Mouse (Mus musculus) layer of hippocampus, adult 11-12 months (tissue): ENCODE measurements around the gene Otud7a.
A peak's percentile ranks its signal among the peaks of the same experiment; 100 is the strongest.
"Not testable (repeated sequence)": the region's sequence is repeated elsewhere in the genome, so short reads cannot be mapped to it uniquely, and the experiment has no call there.

Experiments
- DNase-seq: peaks from one replicate; pipeline ENCODE4 v3.0.0; 2022; ENCODE audit warnings: low spot score

Gene Otud7a

DNA sequence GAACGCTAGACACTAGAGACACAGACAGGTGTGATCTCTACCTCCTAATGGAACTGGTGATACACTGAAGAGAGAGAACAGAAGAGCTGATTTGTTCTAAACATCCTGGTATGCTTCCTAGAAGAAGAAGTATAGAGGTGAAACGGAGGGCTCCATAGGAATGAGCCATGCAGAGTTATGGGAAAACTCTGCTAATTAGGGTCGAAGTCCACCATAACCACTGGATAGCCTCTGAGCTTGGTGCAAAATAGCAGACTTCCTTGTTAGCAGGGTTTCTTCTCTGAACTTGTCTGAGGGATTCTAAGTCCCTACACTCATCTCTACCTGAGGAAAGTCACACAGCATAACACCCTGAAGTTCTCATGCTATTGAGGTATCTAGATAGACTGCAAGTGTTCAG lies 114.4 kb downstream of the Otud7a start:
- DNase-seq, result no peak

DNA sequence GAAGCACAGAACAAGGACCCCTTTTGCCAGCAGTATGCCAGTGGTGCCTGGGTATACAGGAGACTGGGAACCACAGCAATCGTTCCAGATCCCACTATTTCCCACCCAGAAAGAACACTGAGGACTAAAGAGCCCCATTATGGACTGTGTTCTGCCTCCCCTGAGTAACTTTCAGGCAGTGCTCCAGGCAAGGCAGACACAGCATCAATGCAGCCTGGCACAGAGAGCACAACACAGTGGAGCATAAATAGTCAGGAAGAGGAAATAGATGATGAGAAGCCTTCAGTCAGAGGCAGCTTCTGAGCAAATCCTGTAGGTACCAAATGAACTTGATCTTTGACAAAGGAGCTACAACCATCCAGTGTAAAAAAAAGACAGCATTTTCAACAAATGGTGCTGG lies 115.1 kb downstream of the Otud7a start:
- DNase-seq, result peak; percentile 26

DNA sequence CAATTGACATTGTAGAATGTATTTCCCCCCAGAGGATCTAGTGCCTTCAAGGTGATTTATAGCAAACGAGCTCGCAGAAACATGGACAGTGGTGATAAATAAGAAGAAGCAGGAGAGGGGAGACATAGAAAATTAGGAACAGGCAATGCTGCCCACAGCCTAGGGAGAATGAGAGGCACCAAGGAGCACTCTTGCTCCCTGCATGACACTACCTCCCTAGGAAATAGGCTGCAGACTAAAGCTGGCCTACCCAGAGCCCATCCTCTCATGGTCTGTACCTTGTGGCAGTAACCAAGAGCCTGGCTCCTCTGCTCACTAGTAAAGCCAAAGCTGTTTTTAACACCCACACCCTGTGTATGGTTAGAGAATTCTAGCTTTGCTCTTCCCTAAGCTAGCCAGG lies 138.8 kb downstream of the Otud7a start:
- no peak for DNase-seq

GRCm38 (mm10) chr7:63586184-63586870 lies 141.8 kb downstream of the Otud7a start:
- peak; percentile 42 for DNase-seq

DNA sequence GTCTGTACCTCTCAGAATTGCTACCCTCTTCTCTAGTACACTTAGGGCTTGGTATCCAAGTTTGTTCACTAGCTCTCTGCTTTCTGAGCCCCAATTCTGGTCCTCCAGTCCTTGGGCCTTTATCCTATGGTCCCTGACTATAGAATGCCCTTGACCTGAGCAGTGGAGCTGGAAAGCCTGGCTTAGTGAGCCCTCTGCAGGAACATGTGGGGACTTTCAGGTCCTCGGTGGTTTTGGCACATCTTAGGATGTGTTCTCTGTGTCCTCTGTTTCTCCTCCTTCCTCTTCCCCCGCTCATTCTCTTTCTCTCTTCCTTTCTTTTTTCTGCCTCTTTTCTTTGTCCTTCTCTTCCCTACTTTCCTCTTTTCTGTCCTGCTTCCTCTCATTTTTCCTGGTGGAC lies 145.8 kb downstream of the Otud7a start:
- DNase-seq, result no peak

DNA sequence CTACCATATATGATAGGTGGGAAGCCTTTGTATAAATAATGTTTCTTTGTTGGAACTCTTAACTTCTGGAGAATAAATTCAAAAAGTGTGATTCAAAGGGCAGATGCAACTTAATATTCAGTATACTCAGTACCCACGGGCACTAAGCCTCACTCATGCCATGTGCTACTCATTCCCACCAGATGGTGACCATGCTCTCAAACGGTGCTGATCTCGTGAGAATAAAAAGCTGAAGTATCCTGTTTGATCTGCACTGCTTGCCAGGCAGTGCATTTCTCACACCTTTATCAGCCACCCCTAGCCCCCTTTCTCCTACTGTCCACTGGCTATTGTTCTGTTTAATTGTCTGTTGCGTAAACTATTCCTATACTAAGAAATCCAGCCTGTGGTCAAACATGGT lies 146.8 kb downstream of the Otud7a start:
- DNase-seq, result no peak

- no peak for DNase-seq
Observed at GRCm38 (mm10) chr7:63592061-63592460, 147.5 kb downstream of the Otud7a start.

GRCm38 (mm10) chr7:63604827-63605226 lies 160.3 kb downstream of the Otud7a start:
- no peak for DNase-seq

DNA sequence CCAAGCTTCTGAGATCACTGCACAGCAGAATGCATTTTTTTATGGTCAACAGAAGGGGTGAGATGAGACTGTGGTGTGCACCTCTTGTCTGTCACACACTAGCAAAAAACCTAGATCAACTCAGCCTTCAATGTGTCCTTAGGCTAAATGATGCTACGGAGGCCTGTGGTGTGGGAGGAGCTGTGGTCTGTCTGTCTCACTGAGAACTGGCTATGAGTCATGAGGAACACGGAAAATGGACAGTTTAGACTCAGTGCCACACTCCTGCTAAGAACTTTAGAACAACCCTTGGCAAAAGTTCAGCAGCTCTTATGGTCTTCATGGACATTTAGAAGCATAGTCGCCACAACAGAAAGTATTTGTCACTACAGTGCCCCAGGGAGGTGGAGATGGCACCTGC lies 172.5 kb downstream of the Otud7a start:
- DNase-seq, result no peak

- no peak for DNase-seq
Observed at GRCm38 (mm10) chr7:63620776-63621340, 176.3 kb downstream of the Otud7a start.

DNA sequence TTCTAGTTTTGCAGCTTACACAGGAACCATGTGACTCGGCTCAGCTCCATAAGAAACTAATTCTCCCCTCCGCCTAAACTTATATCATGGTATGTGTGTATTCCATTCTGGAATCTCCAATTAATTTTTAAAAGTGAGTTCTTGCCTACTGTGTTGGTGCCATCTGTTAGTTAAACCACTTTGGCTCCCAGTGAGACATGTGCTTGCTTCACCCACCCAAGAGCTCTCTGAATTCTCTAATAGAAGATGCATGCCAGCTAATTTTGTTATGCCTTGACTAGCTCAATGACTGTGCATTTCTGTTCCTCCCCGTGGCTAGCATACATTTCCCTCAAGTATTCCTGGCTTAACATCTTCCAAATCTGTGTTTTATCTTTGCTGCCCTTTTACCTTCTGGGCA lies 193.1 kb downstream of the Otud7a start:
- DNase-seq, result peak; percentile 36

- DNase-seq, result no peak
Observed at GRCm38 (mm10) chr7:63644002-63644401, 199.5 kb downstream of the Otud7a start.

DNA sequence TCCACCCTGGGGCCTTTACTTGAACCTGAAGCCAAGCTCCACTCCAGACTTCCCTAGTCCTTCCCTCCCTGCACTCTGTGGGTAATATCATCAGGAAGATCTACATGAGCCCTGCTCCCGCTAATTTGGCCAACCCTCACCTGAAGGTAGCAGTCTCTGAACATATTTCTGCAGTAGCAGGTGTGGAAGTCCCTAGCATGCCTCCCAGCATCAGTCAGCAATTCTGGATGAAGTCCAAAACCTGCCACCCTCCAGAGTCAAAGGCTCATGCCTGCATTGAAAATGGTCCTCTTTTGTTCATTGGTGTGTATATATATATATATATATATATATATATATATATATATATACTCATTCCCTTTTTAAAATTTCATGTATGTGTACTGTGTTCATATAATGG lies 202.6 kb downstream of the Otud7a start:
- no peak for DNase-seq

GRCm38 (mm10) chr7:63660261-63660660 lies 215.7 kb downstream of the Otud7a start:
- peak; percentile 33 for DNase-seq

DNA sequence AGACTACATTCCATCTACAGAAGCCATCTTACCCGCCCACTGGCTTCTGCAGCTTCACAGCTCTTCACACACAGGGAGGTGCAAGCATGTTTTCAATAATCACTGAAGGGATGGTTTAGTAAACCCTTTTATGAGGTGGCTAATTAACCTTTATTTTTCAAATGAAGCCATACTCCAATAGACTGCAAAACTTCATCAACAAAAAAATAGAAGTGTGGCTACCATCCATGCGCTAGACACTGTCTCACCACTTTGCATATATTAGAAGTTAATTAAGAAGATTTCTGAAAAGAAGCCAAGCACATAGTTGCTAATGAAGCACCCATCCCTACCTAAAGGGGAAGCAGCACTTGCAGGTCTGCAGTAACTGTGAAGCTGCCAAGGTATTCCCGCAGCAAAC lies 218.2 kb downstream of the Otud7a start:
- DNase-seq, result no peak

- peak; percentile 55 for DNase-seq
Observed at GRCm38 (mm10) chr7:63665496-63665895, 220.9 kb downstream of the Otud7a start.

DNA sequence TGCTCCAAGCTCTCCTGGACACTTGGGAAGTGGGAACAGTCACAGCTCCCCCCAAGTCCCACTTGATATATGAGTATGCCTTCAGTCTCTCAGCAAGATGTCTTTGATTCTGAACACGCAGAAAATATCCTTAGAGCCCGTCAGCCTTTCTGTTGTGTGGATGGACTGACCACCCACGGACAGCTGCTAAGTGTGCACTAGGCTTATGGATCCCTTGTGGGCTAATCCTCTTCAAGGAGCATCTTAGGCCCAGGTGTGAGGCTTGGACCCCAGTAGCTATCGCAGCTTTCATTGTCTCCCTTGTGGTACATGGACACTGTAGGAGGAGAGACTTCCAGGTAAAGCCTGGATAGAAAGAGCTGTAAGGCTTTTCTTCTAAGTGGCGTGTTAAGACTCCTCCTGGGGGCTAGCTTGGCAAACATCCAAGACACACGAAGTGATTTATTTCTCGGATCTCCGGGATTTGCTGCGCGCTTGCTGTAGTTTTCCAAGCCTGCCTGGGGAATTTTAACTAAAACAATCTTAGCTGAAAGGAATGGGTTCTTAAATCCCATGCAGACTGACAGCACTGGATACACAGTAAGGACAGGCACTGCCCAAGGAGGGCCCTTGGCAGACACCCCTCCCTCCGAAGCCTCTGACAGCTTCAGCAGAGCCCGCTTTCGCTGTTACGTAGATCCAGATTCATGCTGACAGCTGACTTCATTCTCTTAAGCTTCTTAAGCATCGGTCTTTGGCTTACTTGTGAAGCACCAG lies 223.6 kb downstream of the Otud7a start:
- DNase-seq, result no peak

DNA sequence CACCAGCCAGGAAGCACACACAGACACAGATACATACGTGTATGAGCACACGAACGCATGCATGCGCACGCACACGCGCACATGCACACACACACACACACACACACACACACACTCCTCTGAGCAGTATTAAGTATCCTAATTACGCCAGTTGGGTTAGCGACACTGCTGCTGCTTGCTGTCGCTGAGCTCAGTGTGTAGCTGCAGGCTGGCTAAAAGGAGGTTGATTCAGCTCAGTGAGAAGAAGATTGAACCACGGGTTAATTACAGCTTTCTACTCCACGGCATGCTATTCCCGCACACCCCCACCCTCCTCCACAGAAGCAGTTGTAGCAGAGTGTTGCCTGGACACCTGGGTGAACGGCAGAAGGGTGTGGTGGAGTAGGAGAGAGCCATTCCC lies 224.4 kb downstream of the Otud7a start:
- peak; percentile 22 for DNase-seq

DNA sequence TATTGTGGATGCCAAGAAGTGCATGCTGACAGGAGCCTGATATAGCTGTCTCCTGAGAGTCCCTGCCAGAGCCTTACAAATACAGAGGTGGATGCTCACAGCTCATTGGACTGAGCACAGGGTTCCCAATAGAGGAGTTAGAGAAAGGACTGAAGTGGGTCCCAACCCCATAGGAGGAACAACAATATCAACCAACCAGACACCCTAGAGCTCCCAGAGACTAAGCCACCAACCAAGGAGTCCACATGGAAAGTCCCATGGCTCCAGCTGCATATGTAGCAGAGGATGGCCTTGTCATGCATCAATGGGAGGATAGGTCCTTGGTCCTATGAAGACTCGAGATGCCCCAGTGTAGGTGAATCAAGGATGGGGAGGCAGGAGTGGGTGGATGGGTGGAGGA lies 226.4 kb downstream of the Otud7a start:
- not testable (repeated sequence) for DNase-seq

DNA sequence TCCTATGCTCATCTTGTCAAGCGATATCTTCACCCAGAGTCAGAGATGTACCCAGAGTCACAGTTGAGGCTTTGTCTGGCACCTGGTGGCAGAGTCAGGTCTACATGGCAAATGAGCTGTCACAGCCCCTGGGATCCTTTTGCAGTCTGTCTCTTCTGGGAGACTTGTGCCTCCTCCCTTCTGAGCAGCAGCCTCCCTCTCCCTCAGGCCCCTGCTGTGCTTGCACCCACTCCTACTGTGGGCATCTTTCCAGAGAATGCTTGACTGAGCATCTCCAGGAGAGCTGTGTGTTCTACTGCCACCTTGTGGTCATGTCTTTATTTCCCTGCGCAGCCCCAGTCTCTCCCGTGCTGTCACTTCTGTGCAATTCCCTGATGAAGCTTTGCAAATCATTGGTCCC lies 227.4 kb downstream of the Otud7a start:
- DNase-seq, result peak; percentile 89

DNA sequence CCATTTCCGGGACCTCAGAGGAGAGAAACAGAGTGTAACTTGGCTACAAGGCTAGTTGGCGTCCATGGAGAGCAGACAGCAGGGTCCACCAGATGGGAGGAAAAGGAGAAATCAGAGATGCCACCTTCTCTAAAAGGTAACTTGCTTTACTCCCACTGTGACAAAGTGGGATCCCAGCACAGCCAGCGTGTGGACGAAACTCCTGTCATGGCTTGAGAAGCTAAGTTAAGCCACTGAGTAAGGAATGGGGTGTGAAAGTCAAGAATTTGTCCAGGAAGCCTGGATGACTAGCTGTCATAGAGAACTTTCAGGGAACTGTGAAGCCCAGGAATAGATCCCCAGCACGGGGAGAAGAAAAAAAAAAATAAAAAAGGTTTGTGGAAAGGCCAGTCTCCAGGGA lies 232.1 kb downstream of the Otud7a start:
- DNase-seq, result no peak

GRCm38 (mm10) chr7:63677149-63677548 lies 232.6 kb downstream of the Otud7a start:
- no peak for DNase-seq

GRCm38 (mm10) chr7:63687056-63687455 lies 242.5 kb downstream of the Otud7a start:
- DNase-seq, result no peak
